Mouse (Mus musculus) spleen, embryonic (tissue): Measurements from ENCODE around the gene Kcng3.

ENCODE experiments used
- CTCF ChIA-PET: fragments of 350-600 bp; sonication (Branson Sonifier 250); formaldehyde crosslinking; loops from one replicate; lab custom pipeline; 2022; lab: Charles Lee

The Kcng3 gene

DNA sequence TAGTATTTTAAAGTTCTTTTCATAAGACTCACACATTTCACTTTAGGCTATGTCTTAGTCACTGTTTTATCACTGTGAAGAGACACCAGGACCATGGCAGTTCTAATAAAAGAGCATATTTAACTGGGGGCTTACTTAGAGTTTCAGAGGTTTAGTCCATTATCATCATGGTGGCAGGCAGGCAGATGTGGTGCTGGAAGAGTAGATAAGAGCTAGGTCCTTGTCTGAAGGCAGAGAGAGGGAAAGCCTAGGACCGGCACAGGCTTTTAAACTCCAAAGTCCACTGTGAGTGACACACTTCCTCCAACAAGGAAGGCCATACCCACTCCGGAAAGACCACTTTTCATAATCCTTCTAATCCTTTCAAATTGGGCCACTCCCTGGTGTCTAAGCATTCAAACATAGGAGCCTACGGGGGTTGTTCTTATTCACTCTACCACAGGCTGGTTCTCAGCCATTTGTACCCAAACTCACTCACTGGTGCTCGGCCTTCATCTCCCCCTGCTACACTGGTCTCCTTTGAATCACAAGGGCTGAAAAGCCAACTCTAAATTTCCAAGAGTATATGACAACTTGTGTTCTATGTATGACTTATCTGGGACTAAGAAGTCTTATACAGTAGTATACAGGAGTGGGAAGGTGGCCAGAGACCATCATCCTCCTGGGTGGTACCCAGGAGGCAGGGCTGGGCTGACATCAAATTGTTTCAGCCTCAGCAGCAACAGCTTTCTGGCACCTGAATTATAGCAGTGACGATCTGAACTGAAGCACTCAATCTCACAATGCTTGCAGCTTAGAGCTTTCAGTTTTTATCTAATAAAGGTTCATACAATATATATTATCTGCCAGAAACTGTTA, 69.3 kb downstream of the Kcng3 start:
- CTCF ChIA-PET: no interaction called here

DNA sequence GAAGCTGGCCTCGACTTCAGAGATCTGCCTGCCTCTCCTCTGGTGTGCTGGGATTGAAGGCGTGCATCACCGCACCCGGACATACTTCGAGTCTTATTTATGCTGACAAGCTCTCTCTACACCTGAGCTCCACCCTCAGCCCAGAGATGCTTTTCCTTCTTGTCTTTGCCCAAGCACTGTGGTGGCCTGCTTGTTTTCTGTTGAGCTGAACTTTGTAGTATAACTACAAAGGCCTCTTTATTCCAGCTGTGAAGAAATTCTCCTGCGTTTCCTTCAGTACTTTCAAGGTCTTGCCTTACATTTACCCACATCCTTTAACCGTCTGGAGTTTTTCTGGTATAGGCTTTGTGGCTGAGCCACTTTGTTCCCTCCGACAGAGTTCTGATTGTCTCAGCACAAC, 72.6 kb downstream of the Kcng3 start:
- CTCF ChIA-PET: no interaction called here

DNA sequence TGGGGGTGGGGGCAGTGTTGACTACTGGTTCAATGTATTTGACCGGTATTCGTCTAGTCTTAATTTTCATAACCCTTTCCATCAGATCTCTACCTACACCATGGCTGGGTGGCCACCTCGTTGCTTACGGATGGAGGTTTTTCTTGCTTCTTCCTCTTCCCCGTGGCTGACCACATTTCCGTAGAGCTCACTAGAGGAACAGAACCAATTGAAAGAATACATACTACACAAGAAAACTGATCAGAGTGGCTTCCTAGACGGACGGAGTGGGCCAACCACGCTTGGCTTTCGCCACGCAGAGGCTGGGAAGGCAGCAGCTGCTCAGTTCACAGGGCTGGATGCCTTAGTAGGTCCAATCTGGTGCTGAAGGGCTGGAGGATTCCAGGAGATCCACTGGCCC, 75.9 kb downstream of the Kcng3 start:
- CTCF ChIA-PET: no interaction called here

DNA sequence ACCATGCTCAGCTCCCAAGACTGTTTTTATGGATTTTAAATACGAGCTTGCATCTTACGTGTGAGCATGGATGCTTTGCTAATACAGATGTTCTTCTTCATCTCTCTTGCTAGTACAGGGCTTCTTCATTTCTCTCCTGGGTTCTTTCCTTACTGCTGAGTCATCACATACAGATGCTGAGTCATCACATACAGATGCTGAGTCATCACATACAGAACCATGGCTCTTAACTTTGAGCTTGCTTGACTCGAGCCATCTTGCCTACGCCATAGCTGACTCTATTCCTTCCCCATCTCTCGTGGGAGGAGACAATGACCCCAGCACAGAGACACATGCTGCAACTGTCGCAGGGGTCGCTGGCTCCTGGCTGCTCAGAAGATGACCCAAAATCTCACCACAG, 76.7 kb downstream of the Kcng3 start:
- CTCF ChIA-PET: interaction anchor here (0.6 kb wide), 1 partner anchor 21 kb away, joined by 9 read pairs; no protein-coding TSS in a partner anchor

DNA sequence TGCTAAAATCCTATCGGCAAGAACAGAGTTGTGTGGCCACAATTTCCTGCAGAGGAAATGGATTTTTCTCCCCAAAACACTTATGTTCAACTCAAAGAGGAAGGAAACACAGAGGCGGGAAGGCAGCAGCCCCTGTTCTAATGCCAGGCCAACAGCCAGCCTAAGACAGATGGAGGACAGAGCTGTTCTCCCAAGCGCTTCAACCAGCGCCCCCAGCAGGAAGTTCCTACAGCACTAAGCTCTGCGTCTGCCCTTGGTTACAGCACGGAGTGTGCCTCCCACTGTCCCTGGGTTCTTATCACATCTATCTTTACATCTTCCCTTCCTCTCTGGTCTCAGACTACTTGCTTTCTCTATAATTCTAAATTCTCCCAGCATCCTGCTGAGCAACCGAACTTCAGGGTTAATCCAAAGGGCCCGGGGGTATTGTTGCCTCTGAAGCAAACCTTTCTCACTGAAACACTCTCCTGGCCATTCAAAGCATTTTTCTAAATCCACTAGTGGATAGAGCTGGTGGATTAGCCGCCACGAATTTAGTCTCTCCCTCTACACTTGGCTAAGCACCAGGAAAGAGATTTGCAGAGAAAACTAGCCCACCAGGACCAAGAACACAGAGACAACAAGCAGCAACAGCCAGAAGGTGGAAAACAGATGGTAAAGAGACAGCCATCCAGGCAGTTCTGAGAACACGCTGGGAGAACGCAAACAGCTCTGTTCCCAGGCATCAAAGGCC, 83.0 kb downstream of the Kcng3 start:
- CTCF ChIA-PET: no interaction called here

DNA sequence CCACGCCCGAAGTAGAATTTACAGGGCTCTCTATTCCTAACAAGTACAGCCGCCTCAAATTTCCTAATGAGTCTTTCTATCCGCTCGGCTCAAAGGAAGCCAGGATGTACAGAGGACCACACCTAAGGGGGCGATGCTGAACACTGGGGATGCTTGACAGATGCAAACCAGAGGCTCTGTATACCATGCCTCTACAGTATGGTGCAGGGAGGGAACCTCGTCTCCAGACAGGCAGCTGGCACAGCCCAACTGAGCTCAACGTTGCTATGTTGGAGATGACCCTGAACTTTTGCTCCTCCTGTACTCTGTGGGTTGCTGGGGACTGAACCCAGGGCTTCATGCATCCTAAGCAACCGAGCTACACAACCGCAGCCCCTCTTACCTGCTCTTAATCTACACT, 84.5 kb downstream of the Kcng3 start:
- CTCF ChIA-PET: no interaction called here

DNA sequence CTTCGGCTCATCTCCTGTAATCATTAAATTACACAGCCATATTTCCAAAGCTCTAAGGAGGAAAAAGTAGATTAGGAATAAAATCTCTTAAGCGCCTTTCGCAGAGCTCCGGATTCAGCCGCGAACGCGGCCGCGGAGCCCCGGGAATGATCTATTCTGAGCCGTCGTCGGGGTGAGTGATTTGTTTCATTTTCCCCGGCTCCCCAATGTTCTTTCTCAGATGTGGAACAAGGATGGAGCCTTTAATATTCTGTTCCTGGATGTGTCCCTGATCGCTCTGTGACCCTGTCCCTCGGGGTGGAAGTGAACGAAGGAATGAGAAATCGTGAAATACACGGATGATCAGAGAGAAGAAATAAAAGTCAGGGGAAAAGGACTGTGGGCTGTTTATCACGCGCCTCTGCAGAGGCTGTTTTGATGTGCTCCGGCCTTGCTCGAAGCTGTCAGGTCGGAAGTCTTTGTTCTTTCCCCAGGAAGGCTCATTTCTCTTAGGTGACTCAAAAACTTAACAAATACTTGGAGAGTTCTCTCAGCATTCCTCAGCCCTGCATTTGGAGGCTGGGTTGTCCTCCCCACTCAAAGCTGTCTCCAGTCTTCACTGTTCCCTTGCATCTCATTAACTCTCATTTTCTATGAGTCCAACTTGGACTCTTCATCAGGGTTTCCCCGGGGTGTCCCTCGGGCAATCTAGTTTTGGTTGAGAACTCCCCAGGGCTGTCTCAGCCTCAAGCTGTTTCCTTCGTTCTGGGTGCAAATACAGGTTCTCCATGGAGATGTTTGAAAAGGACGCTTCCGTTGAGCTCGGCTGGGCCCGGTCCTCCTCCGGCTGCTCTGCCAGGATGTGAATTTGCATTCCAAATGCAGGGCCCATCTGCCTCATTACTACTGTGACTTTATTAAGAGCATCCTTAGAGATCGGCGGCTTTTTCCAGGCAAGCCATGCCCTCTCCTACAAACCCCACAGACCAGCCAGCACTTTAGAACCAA, 85.6 kb downstream of the Kcng3 start:
- CTCF ChIA-PET: no interaction called here

DNA sequence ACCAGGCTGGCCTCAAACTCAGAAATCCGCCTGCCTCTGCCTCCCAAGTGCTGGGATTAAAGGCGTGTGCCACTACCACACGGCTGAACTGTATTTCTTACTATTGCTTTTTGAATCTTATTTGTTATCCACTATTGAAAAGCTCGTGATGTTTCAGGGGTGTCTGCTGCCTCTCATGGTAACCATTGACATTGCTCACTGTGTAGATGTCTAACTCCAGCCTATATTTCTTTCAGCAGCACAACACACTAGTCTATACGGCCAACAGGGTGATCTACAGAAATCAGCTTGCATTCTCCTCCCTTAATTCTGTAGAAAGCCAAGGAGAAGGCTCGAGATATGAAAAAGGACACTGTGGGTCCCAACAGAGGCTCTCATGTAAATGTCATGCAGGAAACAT, 86.4 kb downstream of the Kcng3 start:
- CTCF ChIA-PET: no interaction called here

DNA sequence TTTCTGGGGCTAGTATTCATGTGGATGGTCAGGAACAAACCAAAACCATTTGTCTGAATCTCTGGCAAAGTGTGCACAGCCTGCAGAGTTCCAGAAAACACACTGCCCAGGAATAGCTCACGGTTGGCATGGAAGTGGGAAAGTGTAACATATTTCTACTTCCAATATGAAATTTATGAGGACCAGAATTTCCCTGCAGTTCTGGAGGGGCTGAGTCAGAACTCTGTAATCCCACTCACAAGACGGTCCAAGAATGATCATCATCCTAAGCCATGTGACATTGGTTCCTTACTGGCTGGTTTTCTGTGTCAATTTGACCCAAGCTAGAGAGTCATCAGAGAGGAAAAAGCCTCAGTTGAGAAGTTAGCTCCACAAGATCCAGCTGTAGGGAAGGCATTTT, 89.3 kb downstream of the Kcng3 start:
- CTCF ChIA-PET: no interaction called here

DNA sequence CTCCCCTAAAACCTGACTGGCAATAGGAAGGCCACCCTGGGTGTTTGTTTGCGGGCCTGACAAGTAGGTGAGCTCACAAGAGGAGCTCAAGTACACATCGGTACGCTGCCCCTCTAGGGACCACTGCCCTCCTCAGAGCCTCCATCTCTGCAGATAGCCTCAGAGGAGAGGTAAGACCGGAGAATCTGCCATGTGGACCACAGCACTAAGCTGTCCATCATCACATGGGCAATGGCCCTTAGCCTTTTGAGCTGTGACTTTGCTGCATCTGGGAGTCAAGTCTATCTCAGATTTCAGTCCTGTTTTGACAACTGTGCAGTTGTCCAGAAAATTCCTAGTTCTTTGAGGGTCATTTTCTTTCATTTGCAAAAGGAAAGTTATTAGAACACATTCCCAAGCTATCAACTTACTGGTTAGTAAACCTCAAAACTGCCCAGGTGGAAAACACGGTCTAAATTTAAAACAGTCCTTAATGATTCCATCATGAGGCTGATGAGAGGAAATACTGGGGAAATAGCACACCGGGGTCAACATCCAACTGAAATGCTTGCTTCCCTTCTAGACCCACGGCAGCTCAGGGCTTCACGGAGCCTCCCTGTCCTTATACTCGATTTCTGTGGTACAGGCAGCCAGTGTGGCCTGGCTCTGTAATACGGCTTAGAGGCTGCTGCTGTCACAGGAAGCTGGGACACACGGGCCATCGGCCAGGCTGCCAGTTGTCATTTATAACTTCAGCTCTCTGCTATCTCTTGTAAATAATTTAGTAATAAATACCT, 92.2 kb downstream of the Kcng3 start:
- CTCF ChIA-PET: no interaction called here

DNA sequence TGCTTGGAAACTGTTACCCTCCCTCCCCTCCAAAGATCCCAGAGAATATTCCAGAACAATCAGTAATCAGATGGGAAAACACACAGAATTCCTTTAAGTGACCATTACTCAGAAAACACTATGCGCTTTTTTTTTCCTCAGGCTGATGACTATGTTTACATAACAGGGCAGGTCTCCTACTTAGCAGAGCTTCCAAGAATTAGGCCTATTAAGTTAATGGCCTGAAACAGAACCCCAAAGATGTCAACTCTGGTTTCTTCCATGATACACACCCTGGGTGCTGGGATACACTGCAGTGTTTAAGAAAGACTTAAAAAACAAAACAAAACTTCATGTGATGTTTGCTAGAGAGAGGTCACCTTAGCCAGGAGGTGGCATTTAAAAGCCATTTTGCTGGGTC, 93.0 kb downstream of the Kcng3 start:
- CTCF ChIA-PET: no interaction called here

DNA sequence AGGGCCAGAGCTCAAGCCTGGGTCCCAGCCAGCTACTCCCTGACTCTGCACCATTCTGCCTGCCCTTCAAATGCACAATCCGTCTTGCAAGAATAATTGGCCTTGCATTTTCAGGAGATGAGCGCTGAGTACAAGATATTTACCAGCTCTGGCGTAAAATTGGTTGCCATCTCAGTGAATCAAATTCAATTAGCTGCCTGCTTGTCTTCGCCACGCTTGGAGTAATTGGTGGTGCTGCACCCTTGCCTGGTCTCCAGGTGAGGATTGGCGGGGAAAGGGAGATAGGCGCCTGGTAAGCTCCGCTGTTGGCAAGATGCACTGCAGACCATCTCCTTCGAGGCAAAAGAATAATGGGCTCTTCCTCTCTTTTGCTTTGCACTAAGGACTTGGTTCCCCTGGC, 93.6 kb downstream of the Kcng3 start:
- CTCF ChIA-PET: no interaction called here
